Mouse (Mus musculus) heart, embryonic 15.5 days (tissue): ENCODE measurements at regions not wholly inside any gene's neighbourhood (a gene's known extent, or its start where the extent isn't known, plus 50 kb on each side); places are given as distances from the start of the nearest gene placed in this dataset.

ENCODE experiments used
- ATAC-seq: fragments of 200-750 bp; cut with Nextera tagmentation; replicated peaks from 2 replicates; pipeline ENCODE4 v1.8.0; 2017; ENCODE audit warnings: low read depth, moderate TSS enrichment; ENCODE audit not compliant: insufficient number of reproducible peaks, insufficient read depth, low FRiP score
- H3K27ac ChIP-seq: fragments of 300-500 bp; sonication (generic); 2 replicates; pipeline ENCODE4 v1.5.1; 2015; ENCODE audit warnings: mild to moderate bottlenecking, inconsistent platforms
- H3K27me3 ChIP-seq: fragments of 300-500 bp; sonication (generic); 2 replicates; pipeline ENCODE4 v1.6.1; 2015; ENCODE audit warnings: inconsistent platforms
- H3K36me3 ChIP-seq: fragments of 300-500 bp; sonication (generic); 2 replicates; pipeline ENCODE4 v1.6.1; 2015; ENCODE audit warnings: mild to moderate bottlenecking, inconsistent platforms
- H3K4me1 ChIP-seq: fragments of 300-500 bp; sonication (generic); replicated peaks from 2 replicates; pipeline ENCODE4 v1.6.1; 2015; ENCODE audit warnings: inconsistent platforms
- H3K4me2 ChIP-seq: fragments of 300-500 bp; sonication (generic); 2 replicates; pipeline ENCODE4 v1.6.1; 2015; ENCODE audit warnings: inconsistent platforms, mild to moderate bottlenecking, moderate library complexity
- H3K4me3 ChIP-seq: fragments of 300-500 bp; sonication (generic); 2 replicates; pipeline ENCODE4 v1.5.1; 2015; ENCODE audit warnings: mild to moderate bottlenecking, inconsistent platforms
- H3K9ac ChIP-seq: fragments of 300-500 bp; sonication (generic); 2 replicates; pipeline ENCODE4 v1.6.1; 2015; ENCODE audit warnings: mild to moderate bottlenecking, inconsistent platforms
- H3K9me3 ChIP-seq: fragments of 300-500 bp; sonication (generic); replicated peaks from 2 replicates; pipeline ENCODE4 v1.6.1; 2016; ENCODE audit warnings: inconsistent platforms
- WGBS: fragments of 180-500 bp; shearing (Covaris S2); methylation state at CpG from one replicate; pipeline ENCODE4 v1.1.7; 2015; ENCODE audit warnings: mixed read lengths; 5-methylcytosine and 5-hydroxymethylcytosine counted together

- Histone ChIP-seq H3K36me3 (no peaks in the 10 kb centered on the region), H3K27me3 (no peaks in the 10 kb centered on the region), H3K4me2 (no peak overlapping the region), H3K9ac (no peak overlapping the region), H3K4me1 (no peaks in the 10 kb centered on the region), H3K27ac (no peak overlapping the region), H3K4me3 (no peak overlapping the region), H3K9me3 (no peaks in the 10 kb centered on the region)
- 65% methylated on average over 7 of the region's 7 CpGs for WGBS
- no peak for ATAC-seq
Measured at GRCm38 (mm10) chr10:125773541-125773940, 192.4 kb upstream of the Lrig3 start.

- no peak for ATAC-seq
- no peaks in the 10 kb centered on the region for H3K9me3 ChIP-seq
- WGBS = 54% methylated on average over 6 of the region's 6 CpGs
- no peak overlapping the region for H3K9ac ChIP-seq
- peaks cover 25% of the 10 kb centered on the region for H3K4me1 ChIP-seq
- H3K4me3 ChIP-seq = no peak overlapping the region
- no peak overlapping the region for H3K27ac ChIP-seq
- H3K4me2 ChIP-seq = no peak overlapping the region
- no peaks in the 10 kb centered on the region for H3K36me3 ChIP-seq
- H3K27me3 ChIP-seq = 0 out of 2 replicates have a peak, but pooled peaks cover 4% of the 10 kb centered on the region
Measured at GRCm38 (mm10) chr10:125782486-125782885, 183.5 kb upstream of the Lrig3 start.

GRCm38 (mm10) chr10:125784896-125785295, 181.1 kb upstream of the Lrig3 start:
- H3K27me3 ChIP-seq = 0 out of 2 replicates have a peak, but pooled peaks cover 4% of the 10 kb centered on the region
- H3K9ac ChIP-seq = no peak overlapping the region
- H3K27ac ChIP-seq = 0 out of 2 replicates have a peak overlapping the region, but pooled peaks have one; percentile 3
- H3K4me1 ChIP-seq = peaks cover 25% of the 10 kb centered on the region
- ATAC-seq = 0 out of 2 replicates have a peak, but pooled peaks have one; percentile 31
- 15% methylated on average over 2 of the region's 2 CpGs for WGBS
- H3K4me3 ChIP-seq = no peak overlapping the region
- no peaks in the 10 kb centered on the region for H3K36me3 ChIP-seq
- peak overlapping the region; percentile 82; the same call in 1 of the 2 replicates for H3K4me2 ChIP-seq
- no peaks in the 10 kb centered on the region for H3K9me3 ChIP-seq

GRCm38 (mm10) chr10:125785448-125786196, 180.3 kb upstream of the Lrig3 start:
- WGBS = 16% methylated on average over 16 of the region's 16 CpGs
- H3K36me3 ChIP-seq = no peaks in the 10 kb centered on the region
- H3K4me2 ChIP-seq = peak overlapping the region; percentile 82
- H3K4me1 ChIP-seq = peaks cover 25% of the 10 kb centered on the region
- no peak overlapping the region for H3K9ac ChIP-seq
- 0 out of 2 replicates have a peak overlapping the region, but pooled peaks have one; percentile 3 for H3K27ac ChIP-seq
- no peaks in the 10 kb centered on the region for H3K9me3 ChIP-seq
- H3K27me3 ChIP-seq = 0 out of 2 replicates have a peak, but pooled peaks cover 4% of the 10 kb centered on the region
- H3K4me3 ChIP-seq = peak overlapping the region; percentile 43
- no peak for ATAC-seq

- 15% methylated on average over 10 of the region's 10 CpGs for WGBS
Measured at GRCm38 (mm10) chr10:125786197-125786879, 179.6 kb upstream of the Lrig3 start.

GRCm38 (mm10) chr10:125786880-125787337, 179.1 kb upstream of the Lrig3 start:
- H3K27ac ChIP-seq = peak overlapping the region; percentile 37; the same call in 1 of the 2 replicates
- H3K4me3 ChIP-seq = peak overlapping the region; percentile 43
- 0 out of 2 replicates have a peak overlapping the region, but pooled peaks have one; percentile 6 for H3K9ac ChIP-seq
- no peaks in the 10 kb centered on the region for H3K36me3 ChIP-seq
- 4% methylated on average over 17 of the region's 17 CpGs for WGBS
- peaks cover 25% of the 10 kb centered on the region for H3K4me1 ChIP-seq
- no peaks in the 10 kb centered on the region for H3K9me3 ChIP-seq
- H3K27me3 ChIP-seq = 0 out of 2 replicates have a peak, but pooled peaks cover 4% of the 10 kb centered on the region
- peak overlapping the region; percentile 82 for H3K4me2 ChIP-seq
- peak; percentile 50; the same call in 1 of the 2 replicates for ATAC-seq

More at GRCm38 (mm10) chr10:125786197-125786879, 179.6 kb upstream of the Lrig3 start:
- H3K9ac ChIP-seq = no peak overlapping the region
- H3K27me3 ChIP-seq = 0 out of 2 replicates have a peak, but pooled peaks cover 4% of the 10 kb centered on the region
- ATAC-seq = no peak
- H3K4me2 ChIP-seq = peak overlapping the region; percentile 82
- no peaks in the 10 kb centered on the region for H3K36me3 ChIP-seq
- H3K4me3 ChIP-seq = peak overlapping the region; percentile 43
- H3K4me1 ChIP-seq = peaks cover 25% of the 10 kb centered on the region
- no peaks in the 10 kb centered on the region for H3K9me3 ChIP-seq
- H3K27ac ChIP-seq = no peak overlapping the region

GRCm38 (mm10) chr10:125787441-125788060, 178.4 kb upstream of the Lrig3 start:
- Histone ChIP-seq H3K4me2 (peak overlapping the region; percentile 82), H3K9ac (no peak overlapping the region), H3K4me3 (peak overlapping the region; percentile 43), H3K4me1 (peaks cover 25% of the 10 kb centered on the region), H3K36me3 (no peaks in the 10 kb centered on the region), H3K27me3 (0 out of 2 replicates have a peak, but pooled peaks cover 4% of the 10 kb centered on the region), H3K9me3 (no peaks in the 10 kb centered on the region), H3K27ac (peak overlapping the region; percentile 37; the same call in 1 of the 2 replicates)
- ATAC-seq = no peak
- WGBS = 38% methylated on average over 19 of the region's 19 CpGs

- ATAC-seq = no peak
- Histone ChIP-seq H3K9ac (no peak overlapping the region), H3K4me1 (peaks cover 25% of the 10 kb centered on the region), H3K4me2 (no peak overlapping the region), H3K27me3 (0 out of 2 replicates have a peak, but pooled peaks cover under 1% of the 10 kb centered on the region), H3K27ac (no peak overlapping the region), H3K4me3 (no peak overlapping the region), H3K36me3 (no peaks in the 10 kb centered on the region), H3K9me3 (no peaks in the 10 kb centered on the region)
- WGBS = 96% methylated on average over 2 of the region's 2 CpGs
Measured at GRCm38 (mm10) chr10:125788262-125788661, 177.7 kb upstream of the Lrig3 start.

- peaks cover 15% of the 10 kb centered on the region for H3K4me1 ChIP-seq
- no peak for ATAC-seq
- no peak overlapping the region for H3K9ac ChIP-seq
- H3K4me3 ChIP-seq = no peak overlapping the region
- no peak overlapping the region for H3K27ac ChIP-seq
- 86% methylated on average over 2 of the region's 2 CpGs for WGBS
- no peaks in the 10 kb centered on the region for H3K9me3 ChIP-seq
- no peaks in the 10 kb centered on the region for H3K36me3 ChIP-seq
- no peak overlapping the region for H3K4me2 ChIP-seq
- no peaks in the 10 kb centered on the region for H3K27me3 ChIP-seq
Measured at GRCm38 (mm10) chr10:125790924-125791323, 175.0 kb upstream of the Lrig3 start.

- no peak overlapping the region for H3K4me2 ChIP-seq
- H3K4me1 ChIP-seq = no peaks in the 10 kb centered on the region
- H3K4me3 ChIP-seq = no peak overlapping the region
- H3K9me3 ChIP-seq = no peaks in the 10 kb centered on the region
- no peak for ATAC-seq
- WGBS = 91% methylated on average over 2 of the region's 2 CpGs
- no peak overlapping the region for H3K27ac ChIP-seq
- no peak overlapping the region for H3K9ac ChIP-seq
- H3K36me3 ChIP-seq = no peaks in the 10 kb centered on the region
- H3K27me3 ChIP-seq = no peaks in the 10 kb centered on the region
Measured at GRCm38 (mm10) chr10:125794504-125794903, 171.5 kb upstream of the Lrig3 start.

- WGBS = 84% methylated on average over 1 of the region's 1 CpGs
- H3K27ac ChIP-seq = no peak overlapping the region
- no peak for ATAC-seq
- H3K9ac ChIP-seq = no peak overlapping the region
- no peaks in the 10 kb centered on the region for H3K4me1 ChIP-seq
- no peaks in the 10 kb centered on the region for H3K27me3 ChIP-seq
- no peak overlapping the region for H3K4me3 ChIP-seq
- no peaks in the 10 kb centered on the region for H3K9me3 ChIP-seq
- no peaks in the 10 kb centered on the region for H3K36me3 ChIP-seq
- H3K4me2 ChIP-seq = no peak overlapping the region
Measured at GRCm38 (mm10) chr10:125795323-125795722, 170.6 kb upstream of the Lrig3 start.
